Mouse (Mus musculus): ENCODE measurements around the gene Gm28961. TPM values are rescaled to one million over a fixed set of nuclear protein-coding genes. Genes with fewer than 3 reads are reported as not detected.
"Not testable (repeated sequence)": the region's sequence is repeated elsewhere in the genome, so short reads cannot be mapped to it uniquely, and the experiment has no call there.

Gene Gm28961
- polyA plus RNA-seq (2014; fragmentation: Nextera tagmentation; extraction: Ambion mirVana): not detected in 2 replicates

GRCm38 (mm10) chrY:57705397-57705796, at the start of gene Gm28961:
TSS of gene Gm28961 (plus strand) at chrY:57705697.
- H3K27me3 ChIP-seq (ENCODE audit: control insufficient read depth, insufficient read depth, low read length); H3K36me3 ChIP-seq (ENCODE audit: control insufficient read depth, insufficient read depth, low read length); H3K9me3 ChIP-seq (replicated peaks; ENCODE audit: control insufficient read depth, low read length); H3K27ac ChIP-seq (ENCODE audit: low read depth, low read length); H3K4me2 ChIP-seq; ATAC-seq (replicated peaks; ENCODE audit: insufficient number of reproducible peaks, low FRiP score, low TSS enrichment); H3K4me3 ChIP-seq (ENCODE audit: low read depth, low read length); H3K4me1 ChIP-seq (ENCODE audit: control insufficient read depth, insufficient read depth, low read length); H3K9ac ChIP-seq (ENCODE audit: low read depth, low read length): not testable (repeated sequence)
- WGBS (ENCODE audit: insufficient replicate concordance): no CpG with 5 or more reads among the region's 6 CpGs

Other genes starting within 250 kb of the Gm28961 start
- not detected in 2 replicates for gene Gm21943, start 172.0 kb upstream of the Gm28961 start, polyA plus RNA-seq (2014; fragmentation: Nextera tagmentation; extraction: Ambion mirVana)

All from heart, embryonic 11.5 days (tissue).